Mouse (Mus musculus) heart, postnatal 0 days (tissue): ENCODE measurements around the gene Smox. TPM values are rescaled to one million over a fixed set of nuclear protein-coding genes. Genes with fewer than 3 reads are reported as not detected.

Experiments used
- ATAC-seq: fragments of 200-750 bp; cut with Nextera tagmentation; 2 replicates; pipeline ENCODE4 v1.8.0; 2017; ENCODE audit warnings: low read depth, moderate number of reproducible peaks, moderate library complexity; ENCODE audit not compliant: insufficient read depth
- DNase-seq: peaks from one replicate; pipeline ENCODE4 v3.0.0-alpha.2; 2016; ENCODE audit warnings: low spot score
- H3K27ac ChIP-seq: fragments of 300-500 bp; sonication (generic); 2 replicates; pipeline ENCODE4 v1.5.1; 2014; ENCODE audit warnings: low read depth, mild to moderate bottlenecking
- H3K27me3 ChIP-seq: fragments of 300-500 bp; sonication (generic); 2 replicates; pipeline ENCODE4 v1.6.1; 2014; ENCODE audit warnings: low read length, mixed read lengths; ENCODE audit not compliant: control insufficient read depth, insufficient read depth
- H3K36me3 ChIP-seq: fragments of 300-500 bp; sonication (generic); replicated peaks from 2 replicates; pipeline ENCODE4 v1.6.1; 2014; ENCODE audit warnings: low read length, mixed read lengths; ENCODE audit not compliant: control insufficient read depth, insufficient read depth
- H3K4me1 ChIP-seq: fragments of 300-500 bp; sonication (generic); 2 replicates; pipeline ENCODE4 v1.6.1; 2014; ENCODE audit warnings: antibody characterized with exemption; ENCODE audit not compliant: control insufficient read depth, insufficient read depth
- H3K4me2 ChIP-seq: fragments of 300-500 bp; sonication (generic); 2 replicates; pipeline ENCODE4 v1.6.1; 2014; ENCODE audit warnings: low read depth, mild to moderate bottlenecking, low read length, moderate library complexity
- H3K4me3 ChIP-seq: fragments of 300-500 bp; sonication (generic); 2 replicates; pipeline ENCODE4 v1.5.1; 2014; ENCODE audit warnings: low read depth, low read length
- H3K9ac ChIP-seq: fragments of 300-500 bp; sonication (generic); replicated peaks from 2 replicates; pipeline ENCODE4 v1.6.1; 2014; ENCODE audit warnings: low read depth, low read length, mixed read lengths
- H3K9me3 ChIP-seq: fragments of 300-500 bp; sonication (generic); replicated peaks from 2 replicates; pipeline ENCODE4 v1.6.1; 2016; ENCODE audit warnings: low read length; ENCODE audit not compliant: control insufficient read depth
- CTCF ChIP-seq: IDR thresholded peaks from 2 replicates; pipeline ENCODE4 v1.5.1; 2016; ENCODE audit warnings: antibody characterized with exemption, control low read depth, low read depth
- EP300 ChIP-seq: IDR thresholded peaks from 2 replicates; pipeline ENCODE4 v1.6.1; 2016; ENCODE audit warnings: antibody characterized with exemption, low read depth
- WGBS: fragments of 180-500 bp; shearing (Covaris S2); extraction: QIAGEN DNeasy Blood & Tissue Kit; methylation state at CpG from one replicate; pipeline ENCODE4 v1.1.7; 2014; 5-methylcytosine and 5-hydroxymethylcytosine counted together
- polyA plus RNA-seq: library from polyadenylated mRNA; unstranded; fragments of >200 nt; fragmentation: Nextera tagmentation; extraction: Ambion mirVana; gene quantifications from 2 replicates; pipeline ENCODE4 v1.2.1, GENCODE M21; 2015
- total RNA-seq: library from RNA; depleted of rRNA; stranded (reverse); fragments of >200 nt; gene quantifications from 2 replicates; pipeline ENCODE4 v1.2.3, GENCODE M21; 2014; ENCODE audit warnings: low replicate concordance

Smox gene
- total and polyA plus RNA-seq, 2 experiments from 2014 or later, result 31.4 to 32.7 TPM

GRCm38 (mm10) chr2:131497224-131497856 lies 6.0 kb downstream of the Smox start:
- WGBS, result 91% methylated on average over 4 of the region's 4 CpGs
- Histone ChIP-seq H3K27ac (no peak overlapping the region), H3K4me3 (no peak overlapping the region), H3K9ac (no peak overlapping the region), H3K4me1 (peaks cover 37% of the 10 kb centered on the region), H3K36me3 (no peaks in the 10 kb centered on the region), H3K27me3 (no peaks in the 10 kb centered on the region), H3K9me3 (no peaks in the 10 kb centered on the region), H3K4me2 (no peak overlapping the region)
- no peak for ATAC-seq
- TF ChIP-seq CTCF (no peak), EP300 (no peak)
- no peak for DNase-seq

GRCm38 (mm10) chr2:131498219-131498618 lies 6.9 kb downstream of the Smox start:
- ATAC-seq, result no peak
- Histone ChIP-seq H3K4me2 (no peak overlapping the region), H3K27ac (peak overlapping the region; percentile 40), H3K36me3 (no peaks in the 10 kb centered on the region), H3K4me1 (peaks cover 36% of the 10 kb centered on the region), H3K9me3 (no peaks in the 10 kb centered on the region), H3K4me3 (no peak overlapping the region), H3K27me3 (no peaks in the 10 kb centered on the region), H3K9ac (no peak overlapping the region)
- DNase-seq, result no peak
- TF ChIP-seq EP300, result no peak
- no peak for TF ChIP-seq CTCF
- 66% methylated on average over 7 of the region's 7 CpGs for WGBS

- TF ChIP-seq CTCF (no peak), EP300 (no peak)
- H3K4me2 ChIP-seq, result no peak overlapping the region
- H3K27me3 ChIP-seq, result no peaks in the 10 kb centered on the region
- WGBS, result 75% methylated on average over 5 of the region's 5 CpGs
- no peak overlapping the region for H3K9ac ChIP-seq
- no peaks in the 10 kb centered on the region for H3K36me3 ChIP-seq
- no peak overlapping the region for H3K4me3 ChIP-seq
- no peaks in the 10 kb centered on the region for H3K9me3 ChIP-seq
- DNase-seq (no peak), ATAC-seq (peak; percentile 19; the same call in 1 of the 2 replicates)
- peaks cover 28% of the 10 kb centered on the region for H3K4me1 ChIP-seq
- no peak overlapping the region for H3K27ac ChIP-seq
Measured at GRCm38 (mm10) chr2:131499290-131499845, 8.1 kb downstream of the Smox start.

- Histone ChIP-seq H3K4me1 (peaks cover 24% of the 10 kb centered on the region; the same call in 1 of the 2 replicates), H3K9ac (no peak overlapping the region), H3K27me3 (no peaks in the 10 kb centered on the region), H3K27ac (no peak overlapping the region), H3K36me3 (no peaks in the 10 kb centered on the region), H3K9me3 (no peaks in the 10 kb centered on the region), H3K4me2 (no peak overlapping the region), H3K4me3 (no peak overlapping the region)
- TF ChIP-seq CTCF, result no peak
- TF ChIP-seq EP300, result no peak
- 59% methylated on average over 5 of the region's 5 CpGs for WGBS
- ATAC-seq (no peak), DNase-seq (no peak)
Measured at GRCm38 (mm10) chr2:131501886-131502285, 10.6 kb downstream of the Smox start.

GRCm38 (mm10) chr2:131502561-131502960 lies 11.3 kb downstream of the Smox start:
- no peak overlapping the region for H3K9ac ChIP-seq
- TF ChIP-seq EP300, result no peak
- TF ChIP-seq CTCF, result no peak
- no peak overlapping the region for H3K4me3 ChIP-seq
- WGBS, result 57% methylated on average over 5 of the region's 5 CpGs
- H3K27me3 ChIP-seq, result no peaks in the 10 kb centered on the region
- no peak overlapping the region for H3K4me2 ChIP-seq
- H3K9me3 ChIP-seq, result no peaks in the 10 kb centered on the region
- ATAC-seq, result no peak
- peaks cover 24% of the 10 kb centered on the region; the same call in 1 of the 2 replicates for H3K4me1 ChIP-seq
- no peak for DNase-seq
- no peaks in the 10 kb centered on the region for H3K36me3 ChIP-seq
- no peak overlapping the region for H3K27ac ChIP-seq

GRCm38 (mm10) chr2:131505431-131505830 lies 14.1 kb downstream of the Smox start:
- Histone ChIP-seq H3K4me2 (no peak overlapping the region), H3K27me3 (no peaks in the 10 kb centered on the region), H3K4me3 (no peak overlapping the region), H3K27ac (no peak overlapping the region), H3K4me1 (peaks cover 46% of the 10 kb centered on the region), H3K9ac (no peak overlapping the region), H3K36me3 (no peaks in the 10 kb centered on the region), H3K9me3 (no peaks in the 10 kb centered on the region)
- DNase-seq (no peak), ATAC-seq (no peak)
- TF ChIP-seq CTCF, result no peak
- no peak for TF ChIP-seq EP300
